Mouse (Mus musculus) natural killer cell, adult 2 months (primary cell): ENCODE measurements at regions not wholly inside any gene's neighbourhood (a gene's known extent, or its start where the extent isn't known, plus 50 kb on each side); places are given as distances from the start of the nearest gene placed in this dataset.

Experiments used
- DNase-seq, 2 experiments: peaks; one replicate each; pipeline ENCODE4 v3.0.0; 2022; ENCODE audit warnings: low spot score in 2 of 2

- no peak for DNase-seq
Measured at GRCm38 (mm10) chr3:70215195-70215594, 207.8 kb downstream of the Otol1 start.

GRCm38 (mm10) chr3:70216096-70216495, 208.7 kb downstream of the Otol1 start:
- no peak for DNase-seq

- no peak for DNase-seq
Measured at GRCm38 (mm10) chr3:70218757-70219360, 211.4 kb downstream of the Otol1 start.

- DNase-seq, result no peak
Measured at GRCm38 (mm10) chr3:70223443-70224065, 216.1 kb downstream of the Otol1 start.

GRCm38 (mm10) chr3:70224846-70225245, 217.4 kb downstream of the Otol1 start:
- no peak for DNase-seq

GRCm38 (mm10) chr3:70227165-70227564, 219.8 kb downstream of the Otol1 start:
- no peak for DNase-seq

GRCm38 (mm10) chr3:70248655-70249054, 241.2 kb downstream of the Otol1 start:
- DNase-seq, result no peak

GRCm38 (mm10) chr3:70249922-70250321, 242.5 kb downstream of the Otol1 start:
- no peak for DNase-seq

- no peak for DNase-seq
Measured at GRCm38 (mm10) chr3:70250733-70251132, 243.3 kb downstream of the Otol1 start.

- DNase-seq, result no peak
Measured at GRCm38 (mm10) chr3:70263318-70263717, 255.9 kb downstream of the Otol1 start.

GRCm38 (mm10) chr3:70288590-70289388, 281.4 kb downstream of the Otol1 start:
- no peak for DNase-seq

GRCm38 (mm10) chr3:70307556-70307955, 300.1 kb downstream of the Otol1 start:
- no peak for DNase-seq

- DNase-seq, result no peak
Measured at GRCm38 (mm10) chr3:70308061-70308461, 300.6 kb downstream of the Otol1 start.

- no peak for DNase-seq
Measured at GRCm38 (mm10) chr3:70309304-70309703, 301.9 kb downstream of the Otol1 start.

- no peak for DNase-seq
Measured at GRCm38 (mm10) chr3:70311055-70311454, 303.6 kb downstream of the Otol1 start.

- no peak for DNase-seq
Measured at GRCm38 (mm10) chr3:70312034-70312433, 304.6 kb downstream of the Otol1 start.

GRCm38 (mm10) chr3:70313119-70313868, 305.9 kb downstream of the Otol1 start:
- no peak for DNase-seq

GRCm38 (mm10) chr3:70314239-70314638, 306.8 kb downstream of the Otol1 start:
- DNase-seq, result no peak

GRCm38 (mm10) chr3:70318377-70318776, 311.0 kb downstream of the Otol1 start:
- DNase-seq, result no peak

GRCm38 (mm10) chr3:70319139-70319538, 311.7 kb downstream of the Otol1 start:
- no peak for DNase-seq

- DNase-seq, result no peak
Measured at GRCm38 (mm10) chr3:70321161-70321657, 313.8 kb downstream of the Otol1 start.

GRCm38 (mm10) chr3:70324692-70325091, 317.3 kb downstream of the Otol1 start:
- DNase-seq, result no peak
